Mouse (Mus musculus): ENCODE results near the gene Ptpra.
"Not testable (repeated sequence)": the region's sequence is repeated elsewhere in the genome, so short reads cannot be mapped to it uniquely, and the experiment has no call there.

Ptpra gene

GRCm38 (mm10) chr2:130488002-130488401 is 37.9 kb downstream of the Ptpra start:
- no peak for DNase-seq (ENCODE audit: low read depth)

GRCm38 (mm10) chr2:130488600-130488999 is 38.5 kb downstream of the Ptpra start:
- peak; percentile 96 for DNase-seq (ENCODE audit: low read depth)

- no peak for DNase-seq (ENCODE audit: low read depth)
Measured at GRCm38 (mm10) chr2:130491162-130491561, 41.1 kb downstream of the Ptpra start.

- peak; percentile 78 for DNase-seq (ENCODE audit: low read depth)
Measured at GRCm38 (mm10) chr2:130491587-130491986, 41.5 kb downstream of the Ptpra start.

GRCm38 (mm10) chr2:130495114-130495513 is 45.0 kb downstream of the Ptpra start:
- DNase-seq (ENCODE audit: low read depth): not testable (repeated sequence)

GRCm38 (mm10) chr2:130496037-130496436 is 46.0 kb downstream of the Ptpra start:
- no peak for DNase-seq (ENCODE audit: low read depth)

- no peak for DNase-seq (ENCODE audit: low read depth)
Measured at GRCm38 (mm10) chr2:130496931-130497330, 46.9 kb downstream of the Ptpra start.

GRCm38 (mm10) chr2:130499546-130499945 is 49.5 kb downstream of the Ptpra start:
- DNase-seq (ENCODE audit: low read depth): no peak

GRCm38 (mm10) chr2:130501556-130501955 is 51.5 kb downstream of the Ptpra start:
- peak; percentile 93 for DNase-seq (ENCODE audit: low read depth)

- peak; percentile 80 for DNase-seq (ENCODE audit: low read depth)
Measured at GRCm38 (mm10) chr2:130511616-130512015, 61.5 kb downstream of the Ptpra start.

GRCm38 (mm10) chr2:130513907-130514306 is 63.8 kb downstream of the Ptpra start:
- DNase-seq (ENCODE audit: low read depth): no peak

GRCm38 (mm10) chr2:130515791-130516190 is 65.7 kb downstream of the Ptpra start:
- no peak for DNase-seq (ENCODE audit: low read depth)

- no peak for DNase-seq (ENCODE audit: low read depth)
Measured at GRCm38 (mm10) chr2:130521927-130522326, 71.8 kb downstream of the Ptpra start.

- not testable (repeated sequence) for DNase-seq (ENCODE audit: low read depth)
Measured at GRCm38 (mm10) chr2:130525480-130525879, 75.4 kb downstream of the Ptpra start.

GRCm38 (mm10) chr2:130528457-130528856 is 78.4 kb downstream of the Ptpra start:
- DNase-seq (ENCODE audit: low read depth): peak; percentile 48

- no peak for DNase-seq (ENCODE audit: low read depth)
Measured at GRCm38 (mm10) chr2:130529290-130529689, 79.2 kb downstream of the Ptpra start.

GRCm38 (mm10) chr2:130529925-130530324 is 79.8 kb downstream of the Ptpra start:
- DNase-seq (ENCODE audit: low read depth): no peak

GRCm38 (mm10) chr2:130532201-130532600 is 82.1 kb downstream of the Ptpra start:
- DNase-seq (ENCODE audit: low read depth): no peak

- DNase-seq (ENCODE audit: low read depth): no peak
Measured at GRCm38 (mm10) chr2:130535017-130535416, 84.9 kb downstream of the Ptpra start.

GRCm38 (mm10) chr2:130536890-130537289 is 86.8 kb downstream of the Ptpra start:
- no peak for DNase-seq (ENCODE audit: low read depth)

GRCm38 (mm10) chr2:130538876-130539546 is 88.9 kb downstream of the Ptpra start:
- DNase-seq (ENCODE audit: low read depth): peak; percentile 84

- peak; percentile 20 for DNase-seq (ENCODE audit: low read depth)
Measured at GRCm38 (mm10) chr2:130540266-130540665, 90.2 kb downstream of the Ptpra start.

- DNase-seq (ENCODE audit: low read depth): no peak
Measured at GRCm38 (mm10) chr2:130546957-130547356, 96.9 kb downstream of the Ptpra start.

- no peak for DNase-seq (ENCODE audit: low read depth)
Measured at GRCm38 (mm10) chr2:130554841-130555240, 104.8 kb downstream of the Ptpra start.

Data from 416B (cell line).